Comparison of ENCODE assay signal across 8 mouse cellular contexts in the genomic region with DNA sequence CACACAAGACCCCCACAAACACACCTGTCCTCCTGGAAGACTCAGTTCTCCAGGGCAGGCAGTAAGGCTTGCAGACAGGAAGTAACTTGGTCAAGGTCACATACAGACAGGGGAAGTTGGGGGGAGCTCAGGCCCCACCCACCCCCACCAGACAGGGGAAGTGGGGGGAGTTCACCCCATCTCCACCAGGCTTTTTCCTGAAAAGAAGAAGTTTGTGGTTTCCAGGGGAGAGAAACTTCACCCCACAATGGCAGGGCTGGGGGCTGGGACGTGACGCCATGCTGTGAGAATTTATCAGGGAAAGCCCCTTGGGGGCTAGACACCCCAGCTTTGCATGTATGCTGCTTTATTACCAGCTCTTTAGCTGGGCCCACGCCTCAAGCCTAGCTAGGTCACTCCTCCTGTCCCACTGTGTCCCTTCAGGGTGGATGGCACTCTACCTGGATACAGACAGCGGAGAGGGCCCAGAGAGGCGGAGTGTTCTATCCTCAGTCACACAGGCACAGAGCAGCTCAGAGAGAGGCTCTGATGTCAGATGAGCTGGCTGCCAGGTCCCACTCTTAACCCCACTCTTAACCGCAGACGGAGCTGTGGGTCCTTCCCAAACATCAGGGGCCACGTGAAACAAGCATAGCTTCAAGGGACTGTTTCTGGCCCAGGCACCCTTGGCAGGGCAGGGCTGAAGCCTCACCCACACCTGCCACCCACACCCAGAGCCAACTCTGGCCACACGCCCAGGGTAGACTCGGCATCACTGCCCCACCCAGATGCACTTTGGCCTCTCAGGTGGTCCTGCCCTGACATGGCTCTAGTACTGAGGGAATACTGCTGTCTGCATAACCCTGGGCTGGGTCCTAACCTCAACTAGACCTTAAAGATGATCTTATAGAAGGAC. TPM values are rescaled to one million over a fixed set of nuclear protein-coding genes. Genes with fewer than 3 reads are reported as not detected.
DNase-seq lines count a peak whose midpoint lies in the region; ATAC-seq and TF ChIP-seq lines count a peak whose summit lies in the region.

No protein-coding gene starts in this region.

- 73% methylated on average over 10 of the region's 10 CpGs for WGBS in intestine, embryonic 14.5 days
- WGBS in thymus, adult 2 months, result 9% methylated on average over 10 of the region's 10 CpGs

- H3K27ac ChIP-seq in ES-E14 (ENCODE audit: insufficient read depth, low read depth, low read length, poor library complexity, severe bottlenecking), result peak overlapping the region; percentile 0
- H3K27ac ChIP-seq in intestine, embryonic 14.5 days (ENCODE audit: low read depth), result 0 out of 2 replicates have a peak overlapping the region, but pooled peaks have one; percentile 9
- peak overlapping the region; percentile 53 for H3K27ac ChIP-seq in thymus, adult 2 months (ENCODE audit: control insufficient read depth, insufficient read depth, low read length)
- no peak overlapping the region for H3K27ac ChIP-seq in left cerebral cortex, adult 2 months

- H3K36me3 ChIP-seq in ES-E14 (ENCODE audit: control insufficient read depth, insufficient read depth, low read length, poor library complexity, severe bottlenecking), result peaks cover 46% of the 10 kb centered on the region
- H3K36me3 ChIP-seq in intestine, embryonic 14.5 days (ENCODE audit: control insufficient read depth, insufficient read depth, low read length), result peaks cover 53% of the 10 kb centered on the region
- H3K36me3 ChIP-seq in thymus, adult 2 months (ENCODE audit: control insufficient read depth, insufficient read depth, low read length), result peaks cover 23% of the 10 kb centered on the region; the same call in 1 of the 2 replicates

- H3K9me3 ChIP-seq in ES-E14 (ENCODE audit: control insufficient read depth, insufficient read depth, low read depth, low read length), result no peaks in the 10 kb centered on the region
- no peaks in the 10 kb centered on the region for H3K9me3 ChIP-seq in intestine, embryonic 14.5 days (ENCODE audit: control insufficient read depth, low read length)

- H3K4me2 ChIP-seq in intestine, embryonic 14.5 days (ENCODE audit: low read length), result peak overlapping the region; percentile 28

- intact Hi-C loops in left cerebral cortex, adult 2 months (cut with DNase I), result no loop called here
- intact Hi-C loops in gastrocnemius, postnatal 14 days (cut with DNase I; ENCODE audit: low total_unique reads), result no loop called here

- no peaks in the 10 kb centered on the region for H3K27me3 ChIP-seq in intestine, embryonic 14.5 days (replicated peaks; ENCODE audit: control insufficient read depth, insufficient read depth, low read length)
- H3K27me3 ChIP-seq in thymus, adult 2 months (ENCODE audit: control insufficient read depth, insufficient read depth, low read length), result no peaks in the 10 kb centered on the region

- no peak overlapping the region for H3K4me3 ChIP-seq in ES-E14 (ENCODE audit: insufficient read depth in 1 of 2, low read depth in 1 of 2, low read length in 2 of 2, poor library complexity in 1 of 2, severe bottlenecking in 1 of 2)
- no peak overlapping the region for H3K4me3 ChIP-seq in intestine, embryonic 14.5 days (ENCODE audit: low read depth, low read length)
- H3K4me3 ChIP-seq in thymus, adult 2 months (ENCODE audit: control insufficient read depth, insufficient read depth, low read length), result no peak overlapping the region
- H3K4me3 ChIP-seq in left cerebral cortex, adult 2 months, result no peak overlapping the region

- peak overlapping the region; percentile 39 for H3K9ac ChIP-seq in ES-E14 (ENCODE audit: insufficient read depth, low read depth, low read length, poor library complexity, severe bottlenecking)
- no peak overlapping the region for H3K9ac ChIP-seq in intestine, embryonic 14.5 days (ENCODE audit: low read length)

- DNase-seq in cerebellum, postnatal 25 days, result peak; percentile 49 to 69
- DNase-seq in cerebellum, adult 18-20 months, result no peak
- DNase-seq in ES-E14 (ENCODE audit: low read depth, low spot score), result no peak
- no peak for DNase-seq in intestine, embryonic 14.5 days (ENCODE audit: low spot score)
- DNase-seq in lung, postnatal 10 days, result peak; percentile 48
- DNase-seq in thymus, adult 2 months, result peak; percentile 56
- no peak for DNase-seq in left cerebral cortex, adult 2 months (ENCODE audit: extremely low spot score in 1 of 2, low spot score in 2 of 2)
- DNase-seq in gastrocnemius, postnatal 14 days, result no peak

- no peak for TF ChIP-seq POLR2A in thymus, adult 2 months (IDR thresholded peaks at IDR 0.05; ENCODE audit: control insufficient read depth, extremely low read depth, insufficient read depth, low read length, poor library complexity)

- TF ChIP-seq CTCF in thymus, adult 2 months (IDR thresholded peaks at IDR 0.05; ENCODE audit: borderline replicate concordance, control insufficient read depth, extremely low read depth, insufficient read depth, low read length, poor library complexity), result no peak
- no peak for TF ChIP-seq CTCF in left cerebral cortex, adult 2 months (IDR thresholded peaks at IDR 0.05)

- in situ Hi-C loops in ES-E14 (cut with MboI; ENCODE audit: low sequenced_read_pairs in 2 of 2, unreplicated experiment in 2 of 2), result no loop called here

- peaks cover 9 to 34% of the 10 kb centered on the region in 2 experiments for H3K4me1 ChIP-seq in ES-E14 (ENCODE audit: control insufficient read depth in 2 of 2, insufficient read depth in 2 of 2, low read length in 2 of 2, poor library complexity in 1 of 2)
- H3K4me1 ChIP-seq in intestine, embryonic 14.5 days (replicated peaks; ENCODE audit: control insufficient read depth, insufficient read depth, low read length), result peaks cover 32% of the 10 kb centered on the region
- peaks cover 51% of the 10 kb centered on the region for H3K4me1 ChIP-seq in thymus, adult 2 months (replicated peaks; ENCODE audit: control insufficient read depth, insufficient read depth, low read length)

- 0 out of 2 replicates have a peak, but pooled peaks have one; percentile 26 for ATAC-seq in intestine, embryonic 14.5 days (replicated peaks; ENCODE audit: low FRiP score, low TSS enrichment, low read depth)

TF ChIP-seq in ES-E14, 5 proteins besides CTCF, POLR2A, EP300 and RAD21:
- TF ChIP-seq ZC3H11A (IDR thresholded peaks at IDR 0.05; ENCODE audit: borderline replicate concordance, low read depth, low read length) (no peak), MAFK (IDR thresholded peaks at IDR 0.05; ENCODE audit: insufficient read depth, low read depth, low read length) (no peak), HCFC1 (IDR thresholded peaks at IDR 0.05; ENCODE audit: borderline replicate concordance, insufficient read depth, low read length) (no peak), CHD2 (IDR thresholded peaks at IDR 0.05; ENCODE audit: low read depth, low read length) (no peak), ZNF384 (IDR thresholded peaks at IDR 0.05; ENCODE audit: low read depth, low read length) (no peak)

RNA-seq across cellular contexts. Expression of a gene that starts 5.4 kb away (rescaled TPM):
- total RNA-seq in ES-E14 (2012; rRNA removed), result 92.5 and 108 TPM in 2 replicates
- polyA plus RNA-seq in intestine, embryonic 14.5 days (2014; fragmentation: Nextera tagmentation; extraction: Ambion mirVana), result 78.5 and 79.2 TPM in 2 replicates
- 325 and 327 TPM in 2 replicates for polyA plus RNA-seq in thymus, adult 2 months (2012; rRNA removed)
- 10 to 100 TPM; 13.2 to 14.6 TPM for total RNA-seq in left cerebral cortex, adult 2 months (2021)
- total RNA-seq in gastrocnemius, postnatal 14 days (2021), result 10 to 100 TPM; 31.0 to 35.1 TPM

RNA-seq across cellular contexts. Expression of a gene that starts 13.7 kb away (rescaled TPM):
- total RNA-seq in ES-E14 (2012; rRNA removed), result 2.9 and 9.7 TPM in 2 replicates
- polyA plus RNA-seq in intestine, embryonic 14.5 days (2014; fragmentation: Nextera tagmentation; extraction: Ambion mirVana), result 0.14 and 0.31 TPM in 2 replicates
- 0.57 and 0.63 TPM in 2 replicates for polyA plus RNA-seq in thymus, adult 2 months (2012; rRNA removed)
- not detected for total RNA-seq in left cerebral cortex, adult 2 months (2021)
- total RNA-seq in gastrocnemius, postnatal 14 days (2021), result not detected

RNA-seq across cellular contexts. Expression of a gene that starts 16.2 kb away (rescaled TPM):
- total RNA-seq in ES-E14 (2012; rRNA removed), result 9.9 and 10.8 TPM in 2 replicates
- 12.2 and 14.3 TPM in 2 replicates for polyA plus RNA-seq in intestine, embryonic 14.5 days (2014; fragmentation: Nextera tagmentation; extraction: Ambion mirVana)
- polyA plus RNA-seq in thymus, adult 2 months (2012; rRNA removed), result 3.0 and 19.9 TPM in 2 replicates
- 100 to 1,000 TPM; 110 to 122 TPM for total RNA-seq in left cerebral cortex, adult 2 months (2021)
- total RNA-seq in gastrocnemius, postnatal 14 days (2021), result 100 to 1,000 TPM; 800 to 833 TPM

RNA-seq across cellular contexts. Expression of a gene that starts 38.0 kb away (rescaled TPM):
- 12.6 and 15.8 TPM in 2 replicates for total RNA-seq in ES-E14 (2012; rRNA removed)
- 37.4 and 43.9 TPM in 2 replicates for polyA plus RNA-seq in intestine, embryonic 14.5 days (2014; fragmentation: Nextera tagmentation; extraction: Ambion mirVana)
- polyA plus RNA-seq in thymus, adult 2 months (2012; rRNA removed), result 46.5 and 46.7 TPM in 2 replicates
- total RNA-seq in left cerebral cortex, adult 2 months (2021), result 10 to 100 TPM; 42.7 to 46.8 TPM
- 10 to 100 TPM; 35.1 to 43.0 TPM for total RNA-seq in gastrocnemius, postnatal 14 days (2021)

RNA-seq across cellular contexts. Expression of a gene that starts 43.7 kb away (rescaled TPM):
- total RNA-seq in ES-E14 (2012; rRNA removed), result 5.8 and 6.3 TPM in 2 replicates
- 0.08 and 0.49 TPM in 2 replicates for polyA plus RNA-seq in intestine, embryonic 14.5 days (2014; fragmentation: Nextera tagmentation; extraction: Ambion mirVana)
- polyA plus RNA-seq in thymus, adult 2 months (2012; rRNA removed), result 1.8 and 1.9 TPM in 2 replicates
- 10 to 100 TPM; 27.0 to 59.5 TPM for total RNA-seq in left cerebral cortex, adult 2 months (2021)
- under 1 TPM; 0.69 to 0.90 TPM for total RNA-seq in gastrocnemius, postnatal 14 days (2021)

Comparison
In these comparisons a context has a peak if more than half of its experiments do, and no peak if none do; other contexts are left out.
1. DNase-seq: peak in cerebellum, postnatal 25 days (2 of 2), lung, postnatal 10 days (single experiment) and thymus, adult 2 months (single experiment); none in cerebellum, adult 18-20 months (0 of 2), ES-E14 (single experiment), intestine, embryonic 14.5 days (single experiment), left cerebral cortex, adult 2 months (0 of 2) and gastrocnemius, postnatal 14 days (single experiment).